Mouse (Mus musculus) liver, embryonic 12.5 days (tissue): ENCODE results near the gene Mpp1. TPM values are rescaled to one million over a fixed set of nuclear protein-coding genes. Genes with fewer than 3 reads are reported as not detected.
A peak's percentile ranks its signal among the peaks of the same experiment; 100 is the strongest.

Experiments
- ATAC-seq: fragments of 200-750 bp; cut with Nextera tagmentation; 2 replicates; pipeline ENCODE4 v1.8.0; 2017; ENCODE audit warnings: moderate number of reproducible peaks, mild to moderate bottlenecking, moderate library complexity
- H3K27ac ChIP-seq: fragments of 300-500 bp; sonication (generic); 2 replicates; pipeline ENCODE4 v1.5.1; 2016; ENCODE audit warnings: mild to moderate bottlenecking
- H3K27me3 ChIP-seq: fragments of 300-500 bp; sonication (generic); replicated peaks from 2 replicates; pipeline ENCODE4 v1.6.1; 2016; ENCODE audit warnings: mild to moderate bottlenecking, moderate library complexity
- H3K36me3 ChIP-seq: fragments of 300-500 bp; sonication (generic); 2 replicates; pipeline ENCODE4 v1.6.1; 2016; ENCODE audit warnings: mild to moderate bottlenecking, moderate library complexity
- H3K4me1 ChIP-seq: fragments of 300-500 bp; sonication (generic); 2 replicates; pipeline ENCODE4 v1.6.1; 2016
- H3K4me2 ChIP-seq: fragments of 300-500 bp; sonication (generic); 2 replicates; pipeline ENCODE4 v1.6.1; 2016; ENCODE audit warnings: mild to moderate bottlenecking, moderate library complexity
- H3K4me3 ChIP-seq: fragments of 300-500 bp; sonication (generic); 2 replicates; pipeline ENCODE4 v1.5.1; 2016; ENCODE audit warnings: mild to moderate bottlenecking, moderate library complexity
- H3K9ac ChIP-seq: fragments of 300-500 bp; sonication (generic); 2 replicates; pipeline ENCODE4 v1.6.1; 2016; ENCODE audit warnings: mild to moderate bottlenecking, moderate library complexity
- H3K9me3 ChIP-seq: fragments of 300-500 bp; sonication (generic); replicated peaks from 2 replicates; pipeline ENCODE4 v1.6.1; 2016; ENCODE audit warnings: mild to moderate bottlenecking, moderate library complexity
- WGBS: fragments of 180-500 bp; shearing (Covaris S2); methylation state at CpG from one replicate; pipeline ENCODE4 v1.1.7; 2016; ENCODE audit not compliant: insufficient replicate concordance; 5-methylcytosine and 5-hydroxymethylcytosine counted together
- polyA plus RNA-seq: library from polyadenylated mRNA; unstranded; fragments of >200 nt; fragmentation: Nextera tagmentation; extraction: Ambion mirVana; gene quantifications from 2 replicates; pipeline ENCODE4 v1.2.1, GENCODE M21; 2016

The Mpp1 gene
- polyA plus RNA-seq, 1 experiment from 2014 or later: 81.0 TPM

GRCm38 (mm10) chrX:75126893-75127292 is 3.9 kb downstream of the Mpp1 start:
- Histone ChIP-seq H3K4me3 (no peak overlapping the region), H3K27me3 (no peaks in the 10 kb centered on the region), H3K36me3 (peaks cover 36% of the 10 kb centered on the region), H3K27ac (no peak overlapping the region), H3K4me2 (peak overlapping the region; percentile 1), H3K9ac (no peak overlapping the region), H3K4me1 (peaks cover 23% of the 10 kb centered on the region), H3K9me3 (no peaks in the 10 kb centered on the region)
- ATAC-seq: no peak

- 78% methylated on average over 3 of the region's 3 CpGs for WGBS
- ATAC-seq: no peak
- Histone ChIP-seq H3K9me3 (no peaks in the 10 kb centered on the region), H3K27me3 (no peaks in the 10 kb centered on the region), H3K9ac (no peak overlapping the region), H3K36me3 (peaks cover 47% of the 10 kb centered on the region), H3K4me1 (peaks cover 22% of the 10 kb centered on the region), H3K4me2 (no peak overlapping the region), H3K4me3 (no peak overlapping the region), H3K27ac (no peak overlapping the region)
These were observed 5.2 kb downstream of the Mpp1 start for GRCm38 (mm10) chrX:75125606-75126005.

GRCm38 (mm10) chrX:75115550-75115949 is 15.3 kb downstream of the Mpp1 start:
- Histone ChIP-seq H3K9ac (no peak overlapping the region), H3K4me3 (no peak overlapping the region)
- peak; percentile 97 for ATAC-seq

GRCm38 (mm10) chrX:75102293-75102692 is 28.5 kb downstream of the Mpp1 start:
- 68% methylated on average over 6 of the region's 6 CpGs for WGBS
- Histone ChIP-seq H3K27ac (no peak overlapping the region), H3K4me1 (peaks cover 11% of the 10 kb centered on the region; the same call in 1 of the 2 replicates), H3K27me3 (no peaks in the 10 kb centered on the region), H3K9me3 (no peaks in the 10 kb centered on the region), H3K4me2 (no peak overlapping the region), H3K36me3 (peaks cover 91% of the 10 kb centered on the region), H3K4me3 (no peak overlapping the region), H3K9ac (no peak overlapping the region)
- peak; percentile 46; the same call in 1 of the 2 replicates for ATAC-seq

More at GRCm38 (mm10) chrX:75115550-75115949, 15.3 kb downstream of the Mpp1 start:
- H3K27ac ChIP-seq: peak overlapping the region; percentile 90
- peak overlapping the region; percentile 28 for H3K4me2 ChIP-seq
- H3K36me3 ChIP-seq: peaks cover 72% of the 10 kb centered on the region
- no peaks in the 10 kb centered on the region for H3K27me3 ChIP-seq
- no peaks in the 10 kb centered on the region for H3K9me3 ChIP-seq
- H3K4me1 ChIP-seq: peaks cover 42% of the 10 kb centered on the region

GRCm38 (mm10) chrX:75098799-75099198 is 32.0 kb downstream of the Mpp1 start:
- H3K27me3 ChIP-seq: no peaks in the 10 kb centered on the region
- H3K9ac ChIP-seq: no peak overlapping the region
- ATAC-seq: no peak
- H3K4me2 ChIP-seq: peak overlapping the region; percentile 70
- H3K27ac ChIP-seq: no peak overlapping the region
- 0 out of 2 replicates have a peak overlapping the region, but pooled peaks have one; percentile 32 for H3K4me3 ChIP-seq
- no peaks in the 10 kb centered on the region for H3K9me3 ChIP-seq
- peaks cover 57% of the 10 kb centered on the region for H3K36me3 ChIP-seq
- H3K4me1 ChIP-seq: peaks cover 16% of the 10 kb centered on the region; the same call in 1 of the 2 replicates
- WGBS: 80% methylated on average over 8 of the region's 8 CpGs

GRCm38 (mm10) chrX:75096163-75096770 is 34.5 kb downstream of the Mpp1 start:
- H3K36me3 ChIP-seq: peaks cover 32% of the 10 kb centered on the region
- H3K4me2 ChIP-seq: peak overlapping the region; percentile 70
- H3K27ac ChIP-seq: peak overlapping the region; percentile 84
- H3K9ac ChIP-seq: peak overlapping the region; percentile 77
- H3K4me3 ChIP-seq: peak overlapping the region; percentile 67
- H3K4me1 ChIP-seq: peaks cover 16% of the 10 kb centered on the region; the same call in 1 of the 2 replicates
- no peaks in the 10 kb centered on the region for H3K27me3 ChIP-seq
- ATAC-seq: peak; percentile 48
- H3K9me3 ChIP-seq: no peaks in the 10 kb centered on the region
- 15% methylated on average over 23 of the region's 23 CpGs for WGBS

- peak within 1 kb of the TSS; percentile 77 for H3K9ac ChIP-seq
- H3K36me3 ChIP-seq: peaks cover 25% of the 10 kb centered on the region
- H3K27ac ChIP-seq: peak within 1 kb of the TSS; percentile 84
- peak; percentile 100 for ATAC-seq
- H3K4me2 ChIP-seq: peak within 1 kb of the TSS; percentile 70
- 12% methylated on average over 28 of the region's 29 CpGs for WGBS
- H3K4me3 ChIP-seq: peak within 1 kb of the TSS; percentile 67
- H3K9me3 ChIP-seq: no peaks in the 10 kb centered on the region
- no peaks in the 10 kb centered on the region for H3K27me3 ChIP-seq
- peaks cover 16% of the 10 kb centered on the region; the same call in 1 of the 2 replicates for H3K4me1 ChIP-seq
These were observed 35.2 kb downstream of the Mpp1 start, which contains the start of gene Dkc1 for GRCm38 (mm10) chrX:75095369-75096162. Gene Dkc1, plus strand, starts transcription at chrX:75095854.

- Histone ChIP-seq H3K9ac (no peak overlapping the region), H3K4me3 (no peak overlapping the region), H3K4me1 (peaks cover 5% of the 10 kb centered on the region; the same call in 1 of the 2 replicates), H3K4me2 (no peak overlapping the region), H3K27ac (no peak overlapping the region), H3K27me3 (no peaks in the 10 kb centered on the region), H3K36me3 (no peaks in the 10 kb centered on the region), H3K9me3 (no peaks in the 10 kb centered on the region)
- 10% methylated on average over 1 of the region's 1 CpGs for WGBS
- no peak for ATAC-seq
These were observed 45.2 kb downstream of the Mpp1 start for GRCm38 (mm10) chrX:75085654-75086053.

GRCm38 (mm10) chrX:75084774-75085508 is 45.9 kb downstream of the Mpp1 start, which contains the start of gene Gab3:
Gene Gab3, minus strand, starts transcription at chrX:75085458.
- Histone ChIP-seq H3K9me3 (no peaks in the 10 kb centered on the region), H3K27ac (peak within 1 kb of the TSS; percentile 40), H3K4me3 (peak within 1 kb of the TSS; percentile 63), H3K36me3 (no peaks in the 10 kb centered on the region), H3K4me2 (peak within 1 kb of the TSS; percentile 73), H3K27me3 (no peaks in the 10 kb centered on the region), H3K9ac (peak within 1 kb of the TSS; percentile 68), H3K4me1 (peaks cover 5% of the 10 kb centered on the region; the same call in 1 of the 2 replicates)
- ATAC-seq: peak; percentile 93
- 20% methylated on average over 5 of the region's 17 CpGs for WGBS

GRCm38 (mm10) chrX:75083982-75084773 is 46.6 kb downstream of the Mpp1 start:
- peak overlapping the region; percentile 73 for H3K4me2 ChIP-seq
- no peak overlapping the region; the same call in 1 of the 2 replicates for H3K27ac ChIP-seq
- peaks cover 5% of the 10 kb centered on the region; the same call in 1 of the 2 replicates for H3K4me1 ChIP-seq
- WGBS: 14% methylated on average over 26 of the region's 26 CpGs
- H3K9me3 ChIP-seq: no peaks in the 10 kb centered on the region
- H3K36me3 ChIP-seq: no peaks in the 10 kb centered on the region
- ATAC-seq: peak; percentile 84
- peak overlapping the region; percentile 63 for H3K4me3 ChIP-seq
- H3K9ac ChIP-seq: peak overlapping the region; percentile 68
- H3K27me3 ChIP-seq: no peaks in the 10 kb centered on the region

- H3K27ac ChIP-seq: no peak overlapping the region
- no peak overlapping the region for H3K4me3 ChIP-seq
- no peak overlapping the region for H3K4me2 ChIP-seq
- WGBS: 30% methylated on average over 2 of the region's 2 CpGs
- H3K9ac ChIP-seq: no peak overlapping the region
- H3K4me1 ChIP-seq: peaks cover 5% of the 10 kb centered on the region; the same call in 1 of the 2 replicates
- no peaks in the 10 kb centered on the region for H3K9me3 ChIP-seq
- H3K27me3 ChIP-seq: no peaks in the 10 kb centered on the region
- H3K36me3 ChIP-seq: no peaks in the 10 kb centered on the region
- ATAC-seq: no peak
These were observed 48.5 kb downstream of the Mpp1 start for GRCm38 (mm10) chrX:75082351-75082750.
